Mouse (Mus musculus) splenic B cell, adult 2 months (primary cell): ENCODE measurements around the gene Fam47e.
"Not testable (repeated sequence)": the region's sequence is repeated elsewhere in the genome, so short reads cannot be mapped to it uniquely, and the experiment has no call there.

ENCODE experiments used
- DNase-seq: peaks from one replicate; pipeline ENCODE4 v3.0.0-alpha.2; 2011; ENCODE audit warnings: low read depth, low spot score
- H3K27me3 ChIP-seq: 2 replicates; pipeline ENCODE4 v1.6.1; 2012; ENCODE audit warnings: mild to moderate bottlenecking, low read length, moderate library complexity, mixed read lengths; ENCODE audit not compliant: control insufficient read depth, poor library complexity, insufficient read depth, severe bottlenecking
- H3K36me3 ChIP-seq: 2 replicates; pipeline ENCODE4 v1.6.1; 2012; ENCODE audit warnings: mild to moderate bottlenecking, low read length, moderate library complexity, mixed read lengths; ENCODE audit not compliant: control insufficient read depth, poor library complexity, insufficient read depth, severe bottlenecking

Gene Fam47e

DNA sequence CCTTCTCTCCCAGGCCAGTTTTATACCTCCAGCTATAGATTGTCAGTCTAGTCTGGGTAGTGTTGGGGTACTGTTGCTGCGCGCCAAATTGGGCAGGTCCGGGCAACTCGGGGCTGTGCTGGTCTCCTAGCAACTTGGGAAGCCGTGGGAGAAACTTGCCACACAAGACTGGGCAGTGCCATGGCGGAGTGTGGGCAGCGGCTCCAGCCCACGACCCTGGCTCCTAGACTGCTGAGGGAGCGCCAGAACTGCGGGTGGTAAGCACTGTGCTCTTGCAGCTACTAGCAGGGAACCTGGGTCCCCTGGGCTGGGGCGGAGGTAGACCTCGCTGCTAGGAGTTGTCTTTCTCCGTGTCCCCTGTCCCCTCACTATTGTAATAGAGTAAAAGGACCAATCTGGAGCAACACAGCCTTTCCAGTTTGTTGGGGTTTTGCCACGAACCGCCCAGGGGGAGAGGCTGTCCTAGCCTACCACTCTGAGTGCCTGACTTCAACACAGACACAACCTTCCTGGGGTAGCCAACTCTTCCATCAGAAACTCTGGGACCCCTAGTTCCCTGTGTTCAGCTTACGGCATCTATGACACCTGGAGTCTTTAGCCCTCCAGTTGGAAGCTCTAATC, at the start of gene Fam47e:
TSS of gene Fam47e (plus strand) at position 179 of the 621 bp plus-strand sequence.
- H3K36me3 ChIP-seq, result no peaks in the 10 kb centered on the region
- H3K27me3 ChIP-seq, result no peaks in the 10 kb centered on the region
- DNase-seq, result no peak

DNA sequence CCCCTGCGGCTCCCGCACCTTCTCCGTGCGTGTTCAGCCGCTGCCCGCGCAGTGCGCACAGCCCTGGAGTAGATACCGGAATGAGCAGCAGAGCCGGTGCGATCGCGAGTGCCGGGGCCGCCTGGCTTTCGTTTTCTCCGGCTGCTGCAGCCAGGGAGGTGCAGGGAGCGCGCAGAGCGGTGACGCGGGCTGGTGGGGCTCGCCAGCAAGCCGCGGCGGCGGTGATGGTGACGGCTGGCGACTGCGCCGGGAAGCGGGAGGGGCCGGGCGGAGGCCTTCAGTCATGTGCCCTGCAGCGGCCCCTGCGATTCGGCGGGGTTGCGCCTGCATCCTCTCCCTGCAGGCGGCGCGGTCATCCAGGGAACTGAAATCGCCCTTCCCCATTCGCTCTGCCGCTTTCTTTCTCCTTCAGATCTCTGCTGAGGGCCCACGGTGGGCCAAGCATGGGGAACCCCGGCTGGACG, 49.4 kb upstream of the Fam47e start:
- H3K36me3 ChIP-seq, result no peaks in the 10 kb centered on the region
- DNase-seq, result peak; percentile 90
- no peaks in the 10 kb centered on the region for H3K27me3 ChIP-seq

DNA sequence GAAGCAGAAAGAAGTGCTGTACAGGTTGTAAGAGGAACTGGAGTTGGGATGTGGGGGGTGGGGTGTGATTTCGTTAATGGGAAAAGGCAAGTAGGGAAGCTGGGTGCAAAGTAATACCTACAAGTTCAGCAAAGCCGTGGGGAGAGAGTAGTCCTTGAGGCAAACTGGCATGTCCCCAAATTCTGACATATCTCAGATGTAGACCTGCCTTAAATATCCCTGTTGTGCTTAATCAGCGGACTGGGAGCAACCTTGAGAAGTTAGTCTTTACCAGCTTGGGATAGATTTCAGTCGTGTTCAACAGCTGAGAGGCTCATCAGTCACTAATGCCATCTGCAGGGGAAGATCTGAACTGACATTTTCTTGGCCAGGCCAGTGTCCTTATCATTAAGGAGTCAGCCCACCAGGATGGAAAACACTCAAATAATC, 48.6 kb upstream of the Fam47e start:
- Histone ChIP-seq H3K36me3 (no peaks in the 10 kb centered on the region), H3K27me3 (no peaks in the 10 kb centered on the region)
- DNase-seq, result peak; percentile 70

- DNase-seq, result no peak
These were observed 48.1 kb upstream of the Fam47e start, which contains the start of gene Scarb2 for GRCm38 (mm10) chr5:92506733-92507132. Gene Scarb2, minus strand, starts transcription at chr5:92506833.

DNA sequence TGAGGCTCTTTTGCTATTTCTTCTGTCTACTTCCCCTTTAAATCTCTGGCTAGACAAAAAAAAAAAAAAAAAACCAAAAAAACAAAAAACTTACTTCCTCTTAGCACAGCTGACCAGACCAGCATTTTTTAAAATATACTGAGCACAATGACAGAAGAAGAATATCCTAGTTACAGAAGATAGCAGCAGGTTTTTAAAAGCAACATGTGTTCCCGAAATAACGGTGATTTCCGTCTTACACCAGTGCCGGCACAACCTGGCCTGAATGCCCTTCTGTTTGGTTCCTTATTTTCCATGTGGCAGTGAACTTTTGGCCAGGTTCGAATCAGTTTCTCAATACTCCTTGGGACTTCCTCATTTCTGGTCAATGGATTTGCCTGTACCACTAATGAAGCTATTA, 46.0 kb upstream of the Fam47e start:
- DNase-seq, result peak; percentile 71
- H3K27me3 ChIP-seq, result no peaks in the 10 kb centered on the region
- H3K36me3 ChIP-seq, result no peaks in the 10 kb centered on the region

More at GRCm38 (mm10) chr5:92506733-92507132, 48.1 kb upstream of the Fam47e start, which contains the start of gene Scarb2:
- Histone ChIP-seq H3K27me3 (no peaks in the 10 kb centered on the region), H3K36me3 (no peaks in the 10 kb centered on the region)

DNA sequence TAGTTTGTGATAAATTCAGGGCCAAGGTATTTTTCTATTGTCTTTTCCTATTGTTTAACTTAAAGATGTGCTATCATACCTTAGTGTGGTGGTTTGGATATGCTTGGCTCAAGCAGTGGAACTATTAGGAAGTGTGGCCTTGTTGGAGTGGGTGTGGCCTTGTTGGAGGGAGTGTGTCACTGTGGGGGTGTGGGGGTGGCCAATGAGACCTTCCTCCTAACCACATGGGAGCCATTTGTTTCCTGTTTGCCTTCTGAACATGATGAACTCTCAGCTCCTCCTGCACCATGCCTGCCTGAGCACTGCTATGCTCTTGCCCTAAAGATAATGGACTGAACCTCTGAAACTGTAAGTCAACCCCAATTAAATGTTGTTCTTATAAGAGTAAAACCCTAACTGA, 43.6 kb upstream of the Fam47e start:
- DNase-seq, result peak; percentile 58
- Histone ChIP-seq H3K36me3 (no peaks in the 10 kb centered on the region), H3K27me3 (no peaks in the 10 kb centered on the region)

- H3K36me3 ChIP-seq, result no peaks in the 10 kb centered on the region
- no peak for DNase-seq
These were observed 42.8 kb upstream of the Fam47e start for GRCm38 (mm10) chr5:92512066-92512465.

GRCm38 (mm10) chr5:92521131-92521530, 33.7 kb upstream of the Fam47e start:
- not testable (repeated sequence) for H3K27me3 ChIP-seq, DNase-seq, H3K36me3 ChIP-seq

More at GRCm38 (mm10) chr5:92512066-92512465, 42.8 kb upstream of the Fam47e start:
- no peaks in the 10 kb centered on the region for H3K27me3 ChIP-seq

GRCm38 (mm10) chr5:92524821-92525258, 30.0 kb upstream of the Fam47e start:
- no peak for DNase-seq
- no peaks in the 10 kb centered on the region for H3K36me3 ChIP-seq
- H3K27me3 ChIP-seq, result no peaks in the 10 kb centered on the region

GRCm38 (mm10) chr5:92539698-92540097, 15.2 kb upstream of the Fam47e start:
- no peaks in the 10 kb centered on the region for H3K36me3 ChIP-seq
- no peak for DNase-seq
- no peaks in the 10 kb centered on the region for H3K27me3 ChIP-seq

DNA sequence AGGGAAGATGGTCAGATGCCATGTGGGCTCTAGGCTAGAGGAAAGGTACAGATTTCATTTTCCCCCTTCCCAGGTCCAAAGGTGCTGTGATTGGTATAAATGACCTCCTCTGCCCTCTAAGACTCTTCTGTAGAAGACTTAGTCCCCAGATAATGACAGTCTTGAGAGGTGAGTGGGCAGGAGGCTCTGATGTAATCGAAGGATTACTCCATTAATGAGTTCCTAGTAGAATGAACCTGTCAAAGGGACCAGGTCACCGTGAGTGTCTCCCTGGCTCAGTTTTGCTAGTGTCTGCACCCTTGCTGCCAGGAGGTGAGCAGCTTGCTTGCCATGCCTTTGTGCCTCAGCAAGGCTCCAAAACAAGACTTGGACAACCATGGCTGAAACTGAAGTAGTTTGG, 2.3 kb upstream of the Fam47e start:
- DNase-seq, result no peak
- H3K27me3 ChIP-seq, result no peaks in the 10 kb centered on the region
- no peaks in the 10 kb centered on the region for H3K36me3 ChIP-seq

DNA sequence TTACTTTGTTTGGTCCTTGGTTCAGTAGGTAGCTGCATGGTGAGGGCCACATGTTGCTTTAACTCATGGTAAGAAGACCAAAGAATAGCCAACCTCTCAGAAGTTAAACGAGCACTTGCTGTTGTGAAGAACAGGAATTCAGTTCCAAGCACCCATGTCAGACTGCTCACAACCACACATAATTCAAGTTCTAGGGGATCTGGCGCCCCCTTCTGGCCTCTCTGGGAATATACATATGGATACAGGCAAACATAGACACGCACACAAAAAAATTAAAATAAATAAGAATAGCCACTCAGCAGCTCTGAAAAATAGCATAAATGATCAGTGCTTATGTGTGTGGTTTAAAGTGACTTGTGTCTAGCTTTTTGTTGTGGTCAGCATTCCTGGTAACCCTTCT, 930 bp upstream of the Fam47e start:
- DNase-seq, result peak; percentile 38
- Histone ChIP-seq H3K36me3 (no peaks in the 10 kb centered on the region), H3K27me3 (no peaks in the 10 kb centered on the region)

- H3K36me3 ChIP-seq, result no peaks in the 10 kb centered on the region
- H3K27me3 ChIP-seq, result no peaks in the 10 kb centered on the region
- DNase-seq, result no peak
These were observed 426 bp upstream of the Fam47e start for GRCm38 (mm10) chr5:92554443-92554842.

- H3K27me3 ChIP-seq, result no peaks in the 10 kb centered on the region
- DNase-seq, result no peak
- H3K36me3 ChIP-seq, result no peaks in the 10 kb centered on the region
These were observed 1.0 kb downstream of the Fam47e start for GRCm38 (mm10) chr5:92555905-92556304.

GRCm38 (mm10) chr5:92557508-92557907, 2.6 kb downstream of the Fam47e start:
- DNase-seq, result no peak
- no peaks in the 10 kb centered on the region for H3K27me3 ChIP-seq

DNA sequence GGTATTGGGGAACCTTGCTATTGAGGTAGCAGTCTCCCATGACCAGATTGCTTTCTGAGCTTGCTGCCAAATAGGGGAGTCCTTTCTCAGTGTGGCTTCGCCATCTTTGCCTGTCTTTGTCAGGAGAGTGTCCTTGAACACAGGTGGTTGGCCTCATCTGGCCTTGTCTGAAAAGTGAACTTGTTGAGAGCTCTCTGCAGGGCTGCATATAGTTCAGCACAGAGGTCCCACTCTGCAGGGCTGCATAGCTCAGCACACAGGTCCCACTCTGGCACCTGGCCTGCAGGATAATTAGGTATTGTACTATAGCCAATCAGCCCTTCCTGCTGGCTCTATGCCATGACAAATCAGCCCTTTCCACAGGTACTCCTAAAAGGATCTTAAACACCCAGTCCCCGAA, 5.3 kb downstream of the Fam47e start:
- no peaks in the 10 kb centered on the region for H3K36me3 ChIP-seq
- no peaks in the 10 kb centered on the region for H3K27me3 ChIP-seq
- DNase-seq, result no peak

More at GRCm38 (mm10) chr5:92557508-92557907, 2.6 kb downstream of the Fam47e start:
- H3K36me3 ChIP-seq, result no peaks in the 10 kb centered on the region
